Mouse (Mus musculus): Measurements from ENCODE around the gene Fbxo2.
"Not testable (repeated sequence)": the region's sequence is repeated elsewhere in the genome, so short reads cannot be mapped to it uniquely, and the experiment has no call there.

Gene Fbxo2

DNA sequence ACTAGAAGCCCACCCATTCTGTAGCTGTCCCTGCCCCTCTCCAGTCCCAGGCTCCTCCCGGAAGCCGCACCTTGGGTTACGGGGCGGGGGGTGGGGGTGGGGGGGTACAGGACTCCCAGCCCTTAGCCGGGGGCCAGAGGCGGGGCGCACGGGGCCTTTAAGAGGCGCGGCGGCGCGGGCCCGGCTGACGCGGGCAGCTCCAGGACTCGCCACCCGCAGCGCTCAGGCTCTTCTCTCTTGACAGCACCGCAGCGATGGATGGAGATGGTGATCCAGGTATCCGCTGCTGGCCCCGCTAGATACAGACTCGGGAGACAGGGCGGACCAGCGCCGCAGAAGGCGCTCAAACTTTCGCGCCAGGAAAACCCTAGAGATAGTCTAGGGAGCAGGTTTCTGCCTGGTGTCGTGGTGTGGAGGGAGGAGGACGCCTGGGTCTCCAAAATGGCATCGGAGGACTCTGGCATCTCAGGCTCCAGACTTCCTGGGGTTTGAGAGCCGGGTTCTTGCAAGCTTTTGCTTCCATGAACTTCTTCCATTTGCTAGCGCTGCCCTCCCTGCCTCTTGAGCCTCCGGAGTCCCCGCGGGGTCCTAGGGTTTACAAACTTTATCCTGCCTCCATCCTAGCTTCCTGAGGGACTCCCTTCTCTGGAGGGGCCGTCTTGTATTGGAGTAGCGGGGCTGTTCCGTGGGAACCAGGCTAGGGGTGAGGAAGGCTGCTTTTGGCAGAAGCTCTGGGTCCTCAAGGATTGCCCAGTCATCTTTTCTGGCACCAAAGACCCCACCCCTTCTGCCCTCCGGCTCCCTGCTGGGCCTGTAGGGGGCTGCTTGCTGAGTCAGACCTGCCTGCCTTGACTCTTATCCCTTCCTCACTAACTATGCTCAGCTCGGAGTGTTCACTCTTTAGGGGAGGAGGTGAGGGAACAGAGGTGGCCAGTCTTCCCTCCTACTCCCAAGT, at the start of gene Fbxo2, which contains the start of gene Fbxo44:
Gene Fbxo2 (plus strand): TSS at position 186 of the 955 bp plus-strand sequence.
Gene Fbxo44 (minus strand): TSS at position 47 of the 955 bp plus-strand sequence.
- DNase-seq: peak; percentile 68

DNA sequence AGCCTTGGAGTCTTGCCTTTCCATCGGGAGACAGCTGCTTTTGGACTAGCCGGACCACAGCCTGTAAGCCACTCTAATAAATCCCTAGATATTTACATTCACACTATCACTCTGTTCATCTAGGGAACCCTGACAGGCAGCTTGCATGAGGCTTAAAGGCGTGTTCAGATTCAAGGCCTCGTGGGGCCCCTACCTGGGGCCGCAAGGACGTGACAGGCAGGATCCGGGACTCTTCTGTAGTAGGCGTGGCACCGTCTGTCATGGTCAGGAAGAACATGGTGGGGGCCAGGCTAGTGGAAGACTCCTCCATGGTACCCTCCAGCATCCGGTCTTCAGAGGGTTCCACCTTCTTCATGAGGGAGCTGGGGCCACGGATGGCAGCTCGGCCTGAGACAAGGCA, 47.9 kb upstream of the Fbxo2 start:
- no peak for DNase-seq

DNA sequence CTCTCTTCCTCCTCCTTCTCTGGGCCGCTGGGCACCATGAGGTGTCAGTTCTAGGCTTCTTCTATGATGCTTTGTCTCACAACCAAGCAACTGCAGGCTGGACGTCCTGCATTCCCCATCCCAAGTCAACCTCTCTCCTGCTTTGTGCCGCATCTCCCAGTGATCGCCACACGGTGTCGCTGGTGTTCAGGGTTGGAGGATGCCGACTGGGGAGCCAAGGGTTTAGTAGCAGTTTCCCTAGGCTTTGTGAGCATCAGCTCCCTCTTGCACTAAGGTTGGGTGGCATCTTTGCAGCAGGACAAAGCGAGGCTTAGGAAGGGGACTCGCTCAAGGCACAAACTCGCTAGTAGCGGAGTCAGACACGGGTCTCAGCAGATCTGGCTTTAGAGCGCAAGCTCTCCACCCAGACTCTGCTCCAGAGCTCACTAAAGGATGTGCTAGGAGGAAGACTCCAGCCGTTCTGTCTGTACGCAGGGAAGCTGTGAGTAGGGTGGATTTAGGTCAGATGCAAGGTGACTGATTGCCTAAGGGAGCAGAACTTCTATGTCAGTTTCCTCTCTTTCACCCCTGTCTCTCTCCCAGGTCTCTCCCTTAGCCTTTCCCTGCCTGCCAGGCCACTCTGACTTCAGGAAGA, 45.5 kb upstream of the Fbxo2 start:
- peak; percentile 83 for DNase-seq

DNA sequence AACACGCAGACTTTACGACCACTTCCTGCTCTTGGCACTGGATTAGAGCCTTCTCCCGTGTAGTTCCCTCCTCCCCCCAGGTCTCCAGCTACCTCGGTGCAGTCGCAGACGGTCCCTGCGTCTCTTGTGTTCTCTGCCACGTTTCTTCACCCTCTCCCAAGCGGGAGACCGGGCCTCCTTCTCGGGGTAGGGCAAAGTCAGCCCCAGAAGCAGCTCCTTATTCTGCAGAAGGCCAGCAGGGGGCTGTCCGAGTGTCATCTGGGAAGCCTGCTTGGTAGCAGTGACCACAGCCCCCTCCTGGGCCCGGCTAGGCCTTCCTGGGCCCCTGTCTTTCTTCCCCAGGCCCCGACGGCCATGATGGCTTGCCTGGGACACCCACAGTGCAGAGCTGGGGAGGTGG, 45.0 kb upstream of the Fbxo2 start:
- peak; percentile 39 for DNase-seq

DNA sequence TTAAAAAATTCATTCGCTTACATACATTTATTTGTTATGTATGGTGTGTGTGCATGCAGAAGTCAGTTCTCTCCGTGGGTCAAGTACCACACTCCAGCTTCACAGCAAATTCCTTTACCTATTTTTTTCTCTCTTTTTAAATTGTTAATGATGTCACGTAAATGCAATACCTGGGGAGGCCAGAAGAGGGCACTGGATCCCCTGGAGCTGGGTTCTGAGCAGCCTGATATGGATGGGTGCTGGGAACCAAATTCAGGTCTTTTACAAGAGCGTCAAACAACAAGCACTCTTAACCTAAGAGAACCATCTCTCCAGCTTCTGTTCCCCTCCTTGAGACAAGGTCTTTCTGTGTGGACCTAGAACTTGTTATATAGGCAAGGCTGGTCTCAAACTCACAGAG, 43.8 kb upstream of the Fbxo2 start:
- no peak for DNase-seq

DNA sequence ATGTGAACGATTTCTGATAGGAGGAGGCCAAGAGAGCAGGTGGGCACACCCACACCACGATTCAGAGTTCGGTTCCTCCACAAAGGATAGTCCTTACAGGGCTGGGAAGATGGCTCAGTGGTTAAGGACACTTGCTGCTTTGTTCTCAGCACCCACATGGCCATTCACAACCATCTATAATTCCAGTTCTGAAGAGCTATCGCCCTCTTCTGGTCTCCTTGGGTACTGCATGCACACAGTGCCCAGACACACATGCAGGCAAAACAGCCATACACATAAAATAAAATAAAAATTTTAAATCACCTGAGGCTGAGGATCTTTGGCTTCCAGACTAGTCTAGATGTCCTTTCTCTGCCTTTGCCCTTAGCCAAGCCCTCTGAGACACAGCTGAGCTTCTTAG, 43.0 kb upstream of the Fbxo2 start:
- DNase-seq: no peak

DNA sequence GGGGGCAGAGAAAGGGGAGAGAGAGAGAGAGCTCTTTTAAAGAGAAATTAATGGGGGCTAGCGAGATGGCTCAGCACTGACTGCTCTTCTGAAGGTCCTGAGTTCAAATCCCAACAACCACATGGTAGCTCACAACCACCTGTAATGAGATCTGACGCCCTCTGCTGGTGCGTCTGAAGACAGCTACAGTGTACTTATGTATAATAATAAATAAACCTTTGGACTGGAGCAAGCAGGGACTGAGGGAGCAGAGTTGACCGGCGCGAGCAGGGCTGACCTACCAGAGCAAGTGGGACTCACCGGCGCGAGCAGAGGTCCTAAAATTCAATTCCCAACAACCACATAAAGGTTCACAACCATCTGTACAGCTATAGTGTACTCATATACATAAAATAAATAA, 40.8 kb upstream of the Fbxo2 start:
- DNase-seq: not testable (repeated sequence)

DNA sequence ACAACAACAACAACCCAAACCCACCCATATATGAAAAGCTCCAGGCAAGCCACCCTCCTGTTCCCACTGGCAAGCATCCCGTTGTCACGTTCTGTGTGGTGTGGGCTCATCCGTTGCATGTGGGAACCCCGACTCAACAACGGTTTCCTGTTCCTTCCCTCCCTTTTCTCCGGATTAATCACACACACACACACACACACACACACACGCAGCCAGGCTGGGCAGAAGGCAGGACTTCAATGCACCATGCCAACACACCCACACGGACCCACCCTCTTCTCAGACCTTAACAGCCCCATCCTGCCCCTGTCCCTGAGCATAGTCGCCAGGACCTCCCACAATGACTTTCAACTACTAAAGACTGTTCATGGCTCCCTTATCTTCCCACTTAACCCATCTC, 39.9 kb upstream of the Fbxo2 start:
- DNase-seq: no peak

DNA sequence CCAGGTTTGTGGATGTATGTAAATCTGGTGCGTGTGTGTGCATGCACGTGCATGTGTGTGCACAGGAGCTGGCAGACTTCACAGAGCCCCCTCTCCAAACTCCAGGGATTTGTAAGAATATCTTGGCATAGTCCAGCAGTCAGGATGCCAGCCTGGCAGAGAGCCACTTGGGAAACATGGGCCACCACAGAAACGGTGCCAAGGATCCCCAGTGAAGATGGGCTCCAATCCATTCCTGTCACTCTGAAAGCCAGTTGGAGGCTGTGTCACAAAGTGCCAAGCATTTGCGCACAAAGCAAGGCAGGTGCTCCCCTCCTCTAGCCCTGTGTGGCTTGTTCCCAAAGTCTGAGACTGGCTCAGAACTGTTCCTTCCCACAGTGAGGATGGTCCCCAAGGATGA, 39.1 kb upstream of the Fbxo2 start:
- peak; percentile 74 for DNase-seq

DNA sequence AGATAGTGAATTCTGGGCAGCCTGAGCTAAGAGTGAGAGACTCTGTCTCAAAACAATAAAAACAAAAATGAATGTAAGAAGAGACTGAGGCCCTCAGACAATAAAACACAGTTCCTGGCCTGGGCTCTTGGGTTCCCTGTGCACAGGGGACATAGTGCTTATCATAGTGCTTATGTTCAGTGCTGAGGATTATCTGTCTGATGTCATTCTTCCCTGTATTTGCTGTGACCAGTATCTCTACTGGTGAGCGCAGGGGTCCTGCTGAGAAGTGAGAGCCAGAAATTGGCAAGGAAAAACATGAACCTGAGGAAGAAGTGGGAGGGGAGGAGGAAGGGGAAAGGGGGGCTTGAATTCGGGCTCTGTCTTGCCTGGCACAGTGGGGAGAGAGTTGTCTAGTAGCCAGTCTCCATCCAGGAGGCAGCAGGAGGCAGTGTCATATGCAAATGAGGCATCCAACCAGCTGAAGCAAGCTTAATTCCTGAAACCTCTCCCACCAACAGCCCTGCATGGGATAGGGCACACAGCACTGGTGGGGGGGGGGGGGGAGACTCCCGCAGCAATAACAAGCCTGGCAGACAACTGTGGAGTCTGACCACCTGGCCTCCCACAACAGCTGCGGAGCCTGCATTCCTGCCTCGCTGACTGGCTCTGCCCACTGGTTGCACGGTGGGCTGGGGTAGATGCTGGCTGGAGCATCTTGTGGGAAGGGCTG, 38.3 kb upstream of the Fbxo2 start:
- no peak for DNase-seq

DNA sequence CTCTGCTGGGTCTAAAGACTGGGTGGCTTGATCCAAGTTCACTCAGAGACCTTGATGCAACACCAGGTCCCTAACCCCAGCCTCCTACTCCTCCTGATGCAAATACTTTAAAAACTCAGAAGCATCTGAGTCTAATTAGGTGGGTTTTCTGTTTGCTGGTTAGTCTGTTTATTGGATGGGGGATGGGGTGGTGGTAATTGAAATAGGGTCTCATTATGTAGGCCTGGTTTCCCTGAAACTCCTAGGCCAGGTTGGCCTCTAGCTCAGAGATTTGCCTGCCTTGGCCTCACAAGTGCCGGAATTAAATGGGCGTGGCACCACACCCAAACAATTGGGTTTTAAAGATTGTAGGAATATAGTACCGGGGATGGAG, 37.7 kb upstream of the Fbxo2 start:
- no peak for DNase-seq

DNA sequence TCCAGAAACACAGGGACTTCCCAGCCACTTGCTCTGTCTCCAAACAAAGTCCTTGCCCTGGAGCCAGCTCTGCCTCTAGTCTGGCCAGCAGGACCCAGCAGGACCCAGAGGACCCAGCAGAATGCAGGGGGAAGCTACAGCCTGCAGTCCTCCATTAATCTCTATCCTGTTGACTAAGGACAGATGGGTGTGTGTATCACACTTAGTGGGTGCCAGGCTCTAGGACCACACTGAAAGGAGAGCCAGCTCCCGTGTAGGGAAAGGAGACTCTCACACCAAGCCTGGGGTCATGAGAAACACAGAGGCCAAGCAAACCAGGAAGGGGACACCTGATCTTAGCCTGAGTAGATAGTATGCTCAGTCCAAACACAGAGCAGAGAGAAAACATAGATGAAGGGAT, 32.2 kb upstream of the Fbxo2 start:
- no peak for DNase-seq

DNA sequence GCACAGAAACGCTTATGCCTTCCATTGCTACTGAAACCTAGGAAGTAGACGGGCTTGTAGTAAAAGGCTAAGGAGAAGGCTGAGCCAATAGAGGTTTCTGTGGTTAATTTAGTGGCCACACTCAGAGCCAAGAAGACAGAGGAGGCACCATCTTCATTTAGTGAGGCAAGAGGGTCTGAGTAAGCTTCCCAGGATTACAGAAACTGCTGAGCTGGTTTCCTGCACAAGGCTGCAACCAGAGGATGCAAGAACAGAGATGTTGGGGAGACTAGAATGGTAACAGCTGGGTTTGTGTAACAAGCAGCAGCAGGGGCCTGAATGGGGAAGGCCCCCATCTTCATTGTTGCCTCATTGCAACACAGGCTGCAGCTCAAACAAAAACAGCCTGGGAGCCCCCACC, 31.7 kb upstream of the Fbxo2 start:
- no peak for DNase-seq

DNA sequence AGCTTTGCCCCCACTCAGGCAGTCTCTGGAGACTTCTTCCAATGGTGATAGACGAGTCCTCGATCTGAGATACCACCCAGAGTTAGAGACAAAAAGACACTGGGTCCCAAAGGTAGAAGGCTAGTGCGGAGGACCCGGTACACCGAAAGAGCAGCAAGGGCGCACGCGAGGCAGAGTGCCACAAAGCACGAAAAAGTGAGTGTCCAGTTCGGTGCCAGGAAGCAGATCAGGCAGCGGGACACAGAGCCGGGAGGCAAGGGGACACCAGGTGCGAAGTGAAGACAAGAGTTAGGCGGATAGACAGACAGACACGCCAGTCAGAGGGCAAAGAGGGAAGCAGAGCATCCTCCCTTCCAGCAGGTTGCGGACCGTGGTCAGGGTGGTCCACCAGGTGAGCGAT, 30.3 kb upstream of the Fbxo2 start, which contains the start of gene Mad2l2:
Gene Mad2l2 (plus strand): TSS at position 252 of the 400 bp plus-strand sequence.
- DNase-seq: no peak

DNA sequence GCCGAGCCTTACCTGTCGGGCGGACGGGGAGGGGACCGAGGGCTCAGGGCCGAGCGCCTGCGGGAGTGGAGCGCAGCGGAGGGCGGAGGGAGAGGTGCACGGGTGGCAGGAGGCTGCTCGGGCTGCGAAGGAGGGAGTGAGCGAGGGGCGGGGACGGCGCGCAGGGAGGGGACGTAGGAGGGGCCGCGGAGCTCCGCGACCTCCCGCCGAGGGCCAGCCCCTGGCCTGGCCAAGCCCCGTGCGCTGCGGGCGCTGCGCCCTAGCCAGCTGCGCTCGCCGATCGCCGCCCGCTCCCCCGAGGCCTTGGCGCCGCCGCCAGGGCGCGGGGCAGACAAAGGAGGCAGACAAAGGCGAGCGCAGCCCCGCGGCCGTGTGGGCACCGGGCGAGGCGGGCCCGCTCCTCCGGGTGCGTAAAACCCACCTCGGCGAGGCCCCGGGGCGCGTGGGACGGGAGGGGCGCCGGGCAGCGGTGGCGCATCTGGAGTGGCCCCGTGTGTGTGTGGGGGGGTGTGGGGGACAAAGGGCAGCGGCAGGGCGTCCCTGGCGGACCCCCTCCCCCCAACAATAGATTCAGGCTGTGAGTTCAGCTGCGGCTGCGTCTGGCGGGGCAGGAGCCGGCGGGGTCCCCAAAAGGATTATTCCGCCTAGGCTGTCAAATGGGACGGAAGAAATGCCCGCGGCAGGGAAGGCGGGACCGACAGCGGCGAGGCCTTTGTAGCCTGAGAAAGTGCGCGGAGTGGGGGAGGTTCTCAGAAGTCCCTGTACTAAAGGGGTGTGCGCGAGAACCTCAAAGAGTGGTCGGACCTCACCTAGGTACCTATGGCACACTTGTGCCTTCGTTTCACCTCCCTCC, 29.6 kb upstream of the Fbxo2 start, which contains the start of gene Draxin:
Gene Draxin (minus strand): TSS at position 138 of the 853 bp plus-strand sequence.
- DNase-seq: peak; percentile 42

DNA sequence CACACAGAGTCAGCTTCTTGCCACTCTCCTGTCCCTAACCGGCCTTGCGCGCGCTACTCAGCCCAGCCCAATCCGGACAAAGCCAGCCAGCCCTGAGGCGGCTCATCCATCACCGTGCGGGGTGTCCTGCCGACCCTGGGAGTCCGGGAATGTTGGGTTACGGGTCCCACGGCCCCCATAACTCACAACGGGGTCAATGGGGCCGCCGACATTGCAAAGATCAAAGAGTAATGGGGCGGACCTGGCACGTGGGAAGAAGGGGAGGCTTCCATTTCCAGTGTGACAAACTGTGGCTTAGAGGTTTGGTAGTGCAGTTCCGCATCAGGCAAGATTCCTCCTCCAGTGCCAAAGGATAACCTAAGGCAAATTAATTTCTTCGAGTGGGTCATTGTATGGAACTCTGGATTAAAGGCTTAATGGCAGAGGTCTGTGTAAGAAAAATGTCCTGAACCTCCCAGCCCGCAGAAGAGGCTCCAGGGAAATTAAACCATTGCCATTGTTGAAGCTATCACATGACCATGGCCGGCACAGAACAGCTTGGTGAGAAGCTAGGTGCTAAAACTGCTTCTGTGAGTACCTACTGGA, 28.8 kb upstream of the Fbxo2 start:
- DNase-seq: no peak

DNA sequence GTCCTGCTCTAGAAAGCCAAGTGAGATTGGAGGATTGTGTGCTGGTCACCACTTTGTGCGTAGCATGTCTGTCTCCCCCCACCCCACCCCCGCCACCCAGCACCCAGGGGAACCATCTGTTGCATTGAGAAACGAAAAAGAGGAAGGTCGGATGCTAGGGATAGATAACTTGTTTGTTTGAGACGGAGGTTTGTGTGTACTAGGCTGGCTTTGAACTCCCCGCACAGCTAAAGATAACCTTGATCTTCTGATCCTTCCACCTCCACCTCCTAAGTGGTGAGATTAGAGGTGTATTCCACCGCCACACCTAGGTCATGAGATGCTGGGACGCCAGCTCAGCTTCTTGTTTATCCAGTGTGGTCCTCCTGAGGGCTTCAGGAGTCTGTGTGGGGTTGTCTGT, 25.4 kb upstream of the Fbxo2 start:
- DNase-seq: no peak

DNA sequence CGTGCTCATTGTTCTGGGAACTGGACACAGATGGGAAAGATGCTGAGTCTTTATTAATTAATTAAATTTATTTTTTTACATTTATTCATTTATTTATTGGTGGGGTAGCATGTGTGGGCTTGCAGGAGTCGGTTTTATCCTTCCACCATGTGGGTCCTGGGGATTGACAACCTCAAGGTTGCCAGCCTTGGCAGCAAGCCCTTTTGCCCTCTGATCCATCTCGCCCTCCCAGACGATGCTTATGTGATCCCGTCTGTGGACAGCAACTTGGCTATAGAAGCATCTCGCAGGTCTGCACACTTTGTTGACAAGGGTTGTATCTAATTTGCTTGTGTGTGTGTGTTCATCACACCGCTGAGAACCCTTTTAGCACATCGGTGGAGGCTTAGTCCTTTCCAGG, 22.9 kb upstream of the Fbxo2 start:
- no peak for DNase-seq

DNA sequence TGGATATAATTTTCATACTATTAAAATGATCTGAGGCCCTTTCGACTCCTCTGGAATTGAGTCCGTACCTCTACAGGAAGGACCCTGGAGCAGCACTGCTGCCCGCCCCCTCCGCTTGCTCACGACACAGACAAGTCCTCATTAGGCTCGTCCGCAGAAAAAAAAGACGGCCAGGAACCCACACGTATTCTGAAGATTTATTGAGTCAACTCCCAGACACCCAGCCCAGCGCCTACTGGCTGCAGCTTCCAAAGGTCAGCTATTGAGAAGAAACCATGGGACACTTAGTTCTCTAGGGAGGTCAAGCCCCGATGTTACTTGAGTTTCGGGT, 20.7 kb upstream of the Fbxo2 start:
- no peak for DNase-seq

DNA sequence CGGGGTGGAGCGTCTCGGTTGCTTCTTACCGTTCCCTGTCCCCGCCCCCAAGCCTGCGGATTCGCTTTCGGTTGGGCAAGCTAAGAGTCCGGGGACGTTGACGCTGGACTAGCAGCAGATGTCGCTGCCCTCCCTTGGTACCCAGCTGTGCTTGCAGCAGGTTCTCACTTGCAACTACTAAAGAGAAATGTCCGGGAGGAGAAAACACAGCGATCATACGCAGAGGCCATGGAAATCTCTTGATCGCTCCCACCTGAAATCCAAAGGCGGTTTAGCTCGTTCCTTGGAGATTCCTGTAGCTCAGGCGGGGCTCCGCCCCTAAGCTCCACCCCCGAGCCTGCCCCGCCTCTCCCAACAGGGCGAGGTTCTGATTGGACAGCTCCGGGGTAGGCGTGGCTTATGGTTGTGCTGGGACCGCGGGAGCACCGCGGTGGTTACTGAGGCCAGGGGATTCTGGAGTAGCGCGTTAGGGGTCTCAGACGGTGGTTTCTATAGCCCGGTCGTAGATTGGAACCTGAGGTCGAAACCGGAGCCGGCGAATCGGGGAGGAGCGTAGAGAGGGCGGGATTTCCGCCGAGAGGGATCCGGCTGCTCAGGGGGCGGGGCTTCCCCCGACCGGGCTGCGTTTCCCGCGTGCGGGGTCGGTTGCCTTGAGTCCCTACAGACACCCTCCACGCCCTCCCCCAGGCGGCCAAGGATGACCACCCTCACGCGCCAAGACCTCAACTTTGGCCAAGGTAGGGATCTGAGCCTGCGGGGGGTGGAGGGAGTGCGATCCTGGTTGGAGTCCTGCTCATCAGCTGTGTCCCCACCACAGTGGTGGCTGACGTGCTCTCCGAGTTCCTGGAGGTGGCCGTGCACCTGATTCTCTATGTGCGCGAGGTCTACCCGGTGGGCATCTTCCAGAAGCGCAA, 20.1 kb upstream of the Fbxo2 start:
- DNase-seq: peak; percentile 87

DNA sequence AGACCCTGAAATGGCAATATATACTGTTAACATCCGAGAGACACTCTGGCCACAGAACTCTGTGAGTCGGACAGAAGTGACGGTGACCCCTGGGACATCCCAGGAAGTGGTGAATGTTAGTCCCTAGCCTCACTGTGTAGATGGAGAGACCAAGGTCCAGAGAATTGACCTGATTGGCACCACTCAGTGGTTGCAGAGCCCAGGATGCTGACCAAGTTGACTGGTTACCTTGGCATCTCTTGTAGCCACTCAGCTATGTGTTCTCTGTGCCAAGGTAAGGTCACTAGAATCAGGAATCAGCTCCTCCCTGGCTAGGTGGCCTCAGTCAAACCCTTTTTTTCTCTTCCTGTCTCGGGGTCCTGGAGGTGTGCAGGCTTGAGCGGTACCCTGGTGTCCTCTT, 16.7 kb upstream of the Fbxo2 start:
- no peak for DNase-seq
